Mouse (Mus musculus): ENCODE measurements around the gene Taf5l.
"Not testable (repeated sequence)": the region's sequence is repeated elsewhere in the genome, so short reads cannot be mapped to it uniquely, and the experiment has no call there.

The Taf5l gene

GRCm38 (mm10) chr8:124021237-124022227, at the start of gene Taf5l, which contains the start of gene Urb2:
Taf5l (minus strand) TSS chr8:124021397.
Urb2 (plus strand) TSS chr8:124021508.
- CTCF ChIA-PET = interaction anchor here (0.7 kb wide), 1 partner anchor 297 kb away, joined by 3 read pairs; no protein-coding TSS in a partner anchor

GRCm38 (mm10) chr8:124070363-124071324, 49.4 kb upstream of the Taf5l start:
- CTCF ChIA-PET = no interaction called here

- CTCF ChIA-PET = no interaction called here
These were observed 46.0 kb upstream of the Taf5l start for GRCm38 (mm10) chr8:124067059-124067750.

GRCm38 (mm10) chr8:124066325-124067058, 45.3 kb upstream of the Taf5l start:
- CTCF ChIA-PET = no interaction called here

GRCm38 (mm10) chr8:124056832-124057655, 35.8 kb upstream of the Taf5l start:
- CTCF ChIA-PET = interaction anchor here (0.6 kb wide), 1 partner anchor 119 kb away, joined by 3 read pairs; no protein-coding TSS in a partner anchor

GRCm38 (mm10) chr8:124052568-124052967, 31.4 kb upstream of the Taf5l start:
- CTCF ChIA-PET = interaction anchor here (0.5 kb wide), 1 partner anchor 317 kb away, joined by 4 read pairs; no protein-coding TSS in a partner anchor

- CTCF ChIA-PET = interaction anchor here (0.5 kb wide), 1 partner anchor 317 kb away, joined by 4 read pairs; no protein-coding TSS in a partner anchor
These were observed 30.9 kb upstream of the Taf5l start for GRCm38 (mm10) chr8:124052110-124052509.

GRCm38 (mm10) chr8:124045856-124046255, 24.7 kb upstream of the Taf5l start:
- CTCF ChIA-PET = no interaction called here

GRCm38 (mm10) chr8:124044931-124045330, 23.7 kb upstream of the Taf5l start:
- CTCF ChIA-PET = no interaction called here

- CTCF ChIA-PET = no interaction called here
These were observed 23.2 kb upstream of the Taf5l start for GRCm38 (mm10) chr8:124044421-124044820.

- CTCF ChIA-PET = no interaction called here
These were observed 21.0 kb upstream of the Taf5l start for GRCm38 (mm10) chr8:124042201-124042600.

- CTCF ChIA-PET = no interaction called here
These were observed 18.2 kb upstream of the Taf5l start for GRCm38 (mm10) chr8:124039351-124039750.

- CTCF ChIA-PET = interaction anchor here (0.6 kb wide), 1 partner anchor 55 kb away, joined by 7 read pairs; the partner anchor contains the start of gene Abcb10
These were observed 16.9 kb upstream of the Taf5l start for GRCm38 (mm10) chr8:124038121-124038520.

- CTCF ChIA-PET = interaction anchor here (0.6 kb wide), 1 partner anchor 102 kb away, joined by 12 read pairs; no protein-coding TSS in a partner anchor
These were observed 12.2 kb upstream of the Taf5l start for GRCm38 (mm10) chr8:124033400-124033799.

- CTCF ChIA-PET = no interaction called here
These were observed 6.6 kb upstream of the Taf5l start for GRCm38 (mm10) chr8:124027831-124028230.

GRCm38 (mm10) chr8:124026265-124026664, 5.1 kb upstream of the Taf5l start:
- CTCF ChIA-PET = not testable (repeated sequence)

GRCm38 (mm10) chr8:124020439-124021236, 559 bp downstream of the Taf5l start:
- CTCF ChIA-PET = interaction anchor here (0.6 kb wide), 1 partner anchor 253 kb away, joined by 3 read pairs; no protein-coding TSS in a partner anchor

GRCm38 (mm10) chr8:124019782-124020181, 1.4 kb downstream of the Taf5l start:
- CTCF ChIA-PET = interaction anchor here (0.6 kb wide), 1 partner anchor 254 kb away, joined by 3 read pairs; no protein-coding TSS in a partner anchor

Measured in spleen, embryonic (tissue).